Mouse (Mus musculus) hindbrain, embryonic 16.5 days (tissue): ENCODE results near the gene Papola. TPM values are rescaled to one million over a fixed set of nuclear protein-coding genes. Genes with fewer than 3 reads are reported as not detected.
"Not testable (repeated sequence)": the region's sequence is repeated elsewhere in the genome, so short reads cannot be mapped to it uniquely, and the experiment has no call there.

Experiments
- ATAC-seq: fragments of 200-750 bp; cut with Nextera tagmentation; 2 replicates; pipeline ENCODE4 v1.8.0; 2017; ENCODE audit warnings: moderate TSS enrichment, moderate library complexity
- H3K27ac ChIP-seq: fragments of 300-500 bp; sonication (generic); 2 replicates; pipeline ENCODE4 v1.5.1; 2014; ENCODE audit warnings: low read depth, mild to moderate bottlenecking, control low read depth, low read length, moderate library complexity
- H3K27me3 ChIP-seq: fragments of 300-500 bp; sonication (generic); replicated peaks from 2 replicates; pipeline ENCODE4 v1.6.1; 2014; ENCODE audit warnings: low read length; ENCODE audit not compliant: control insufficient read depth, insufficient read depth
- H3K36me3 ChIP-seq: fragments of 300-500 bp; sonication (generic); 2 replicates; pipeline ENCODE4 v1.6.1; 2014; ENCODE audit warnings: mild to moderate bottlenecking, low read length, moderate library complexity, mixed read lengths; ENCODE audit not compliant: control insufficient read depth, insufficient read depth
- H3K4me1 ChIP-seq: fragments of 300-500 bp; sonication (generic); 2 replicates; pipeline ENCODE4 v1.6.1; 2014; ENCODE audit warnings: low read depth, low read length; ENCODE audit not compliant: control insufficient read depth, insufficient read depth
- H3K4me2 ChIP-seq: fragments of 300-500 bp; sonication (generic); 2 replicates; pipeline ENCODE4 v1.6.1; 2014; ENCODE audit warnings: mild to moderate bottlenecking, low read length, control low read depth, moderate library complexity
- H3K4me3 ChIP-seq: fragments of 300-500 bp; sonication (generic); 2 replicates; pipeline ENCODE4 v1.5.1; 2014; ENCODE audit warnings: mild to moderate bottlenecking, low read length, control low read depth, moderate library complexity
- H3K9ac ChIP-seq: fragments of 300-500 bp; sonication (generic); 2 replicates; pipeline ENCODE4 v1.6.1; 2014; ENCODE audit warnings: low read depth, mild to moderate bottlenecking, control low read depth, low read length, moderate library complexity
- H3K9me3 ChIP-seq: fragments of 300-500 bp; sonication (generic); 2 replicates; pipeline ENCODE4 v1.6.1; 2014; ENCODE audit warnings: mild to moderate bottlenecking, low read length, moderate library complexity; ENCODE audit not compliant: control insufficient read depth
- WGBS: fragments of 180-500 bp; shearing (Covaris S2); extraction: QIAGEN DNeasy Blood & Tissue Kit; methylation state at CpG from one replicate; pipeline ENCODE4 v1.1.7; 2014; 5-methylcytosine and 5-hydroxymethylcytosine counted together
- polyA plus RNA-seq: library from polyadenylated mRNA; unstranded; fragments of >200 nt; fragmentation: Nextera tagmentation; extraction: Ambion mirVana; gene quantifications from 2 replicates; pipeline ENCODE4 v1.2.1, GENCODE M21; 2015

The Papola gene
- polyA plus RNA-seq, 1 experiment from 2014 or later: 127 TPM

DNA sequence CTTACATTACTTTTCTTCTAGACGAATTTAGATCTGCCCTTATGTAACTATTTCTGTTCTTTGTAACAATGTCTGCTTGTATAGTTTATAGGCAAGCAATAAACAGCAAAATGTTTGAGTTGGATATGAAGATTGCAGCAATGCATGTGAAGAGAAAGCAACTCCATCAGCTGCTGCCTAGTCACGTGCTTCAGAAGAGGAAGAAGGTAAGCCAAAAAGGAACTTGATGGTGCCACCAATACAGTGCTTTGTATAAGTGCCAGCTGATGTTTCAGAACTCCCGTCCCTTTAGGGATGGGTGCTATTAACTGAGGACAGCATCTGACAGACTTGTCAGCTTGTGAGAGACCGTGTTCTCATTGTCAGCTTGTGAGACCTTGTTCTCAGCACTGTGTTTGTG, 39.0 kb downstream of the Papola start:
- Histone ChIP-seq H3K36me3 (peaks cover 39% of the 10 kb centered on the region), H3K4me3 (no peak overlapping the region), H3K4me2 (no peak overlapping the region), H3K4me1 (no peaks in the 10 kb centered on the region), H3K9me3 (no peaks in the 10 kb centered on the region), H3K27ac (no peak overlapping the region), H3K27me3 (no peaks in the 10 kb centered on the region), H3K9ac (no peak overlapping the region)
- 86% methylated on average over 4 of the region's 4 CpGs for WGBS
- no peak for ATAC-seq

DNA sequence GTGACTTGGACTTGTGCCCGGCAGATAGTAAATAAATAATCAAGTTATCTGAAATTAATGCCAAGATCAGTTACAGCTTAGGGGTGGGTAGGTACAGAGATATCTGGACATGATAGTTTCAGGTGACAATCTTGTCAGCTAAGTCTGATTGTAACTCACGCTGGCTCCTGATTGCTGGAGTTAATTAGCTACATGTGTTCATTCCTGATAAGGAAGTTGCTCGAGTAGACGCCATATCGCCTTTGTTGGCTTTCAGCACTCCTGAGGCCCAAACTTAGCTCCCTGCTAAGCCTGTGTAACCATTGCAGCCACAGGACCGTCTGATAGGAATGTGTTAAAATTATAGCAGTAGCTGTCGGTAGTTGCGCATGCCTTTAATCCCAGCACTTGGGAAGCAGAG, 40.2 kb downstream of the Papola start:
- 93% methylated on average over 8 of the region's 8 CpGs for WGBS

DNA sequence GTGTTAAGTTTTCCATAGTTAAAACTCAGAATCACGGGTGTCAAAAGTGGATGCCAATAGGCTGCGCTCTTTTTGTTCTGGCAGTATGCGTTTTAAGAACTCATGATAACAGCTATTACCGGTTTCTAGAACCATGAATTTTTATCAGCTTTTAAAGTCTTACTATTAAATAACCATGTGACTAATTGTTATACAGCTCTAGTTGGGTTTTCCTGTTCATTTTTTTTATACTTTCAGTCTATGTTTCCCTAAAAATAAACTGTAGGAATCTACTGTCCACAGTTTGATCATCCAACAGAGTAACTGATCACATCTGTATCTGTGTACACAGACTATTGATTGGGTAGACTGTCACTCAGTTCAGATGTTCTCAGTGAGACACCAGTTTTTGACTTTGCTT, 40.8 kb downstream of the Papola start:
- Histone ChIP-seq H3K9ac (no peak overlapping the region), H3K36me3 (peaks cover 45% of the 10 kb centered on the region), H3K4me1 (no peaks in the 10 kb centered on the region), H3K27me3 (no peaks in the 10 kb centered on the region), H3K4me2 (no peak overlapping the region), H3K4me3 (no peak overlapping the region), H3K9me3 (no peaks in the 10 kb centered on the region), H3K27ac (no peak overlapping the region)
- no peak for ATAC-seq
- WGBS: 95% methylated on average over 4 of the region's 4 CpGs

More for the DNA sequence above, 40.2 kb downstream of the Papola start:
- Histone ChIP-seq H3K9me3 (no peaks in the 10 kb centered on the region), H3K36me3 (peaks cover 46% of the 10 kb centered on the region), H3K4me3 (no peak overlapping the region), H3K27me3 (no peaks in the 10 kb centered on the region), H3K27ac (no peak overlapping the region), H3K4me1 (no peaks in the 10 kb centered on the region), H3K4me2 (no peak overlapping the region), H3K9ac (no peak overlapping the region)
- no peak for ATAC-seq

DNA sequence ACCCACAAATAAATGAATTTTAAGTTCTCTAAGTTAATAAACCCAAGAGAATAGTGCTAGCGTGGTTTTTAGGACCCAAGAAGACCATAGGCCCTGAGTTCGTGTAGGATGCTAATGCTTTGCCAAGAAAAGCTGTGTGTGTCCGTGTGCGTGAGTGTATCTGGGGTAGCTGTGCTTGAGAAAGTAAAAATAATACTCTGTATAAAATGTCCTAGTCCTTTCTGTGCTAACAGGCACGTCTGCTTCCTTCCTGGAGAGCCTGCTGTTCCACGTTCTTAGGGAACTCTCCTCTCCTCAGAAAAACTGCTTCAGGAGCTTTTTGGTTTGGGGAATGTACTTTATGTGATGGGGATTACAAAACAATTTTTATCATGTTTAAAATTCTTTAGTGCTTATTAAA, 48.0 kb downstream of the Papola start:
- Histone ChIP-seq H3K4me2 (no peak overlapping the region), H3K9me3 (no peaks in the 10 kb centered on the region), H3K4me1 (no peaks in the 10 kb centered on the region), H3K27me3 (no peaks in the 10 kb centered on the region), H3K4me3 (no peak overlapping the region), H3K9ac (no peak overlapping the region), H3K36me3 (peaks cover 36% of the 10 kb centered on the region), H3K27ac (no peak overlapping the region)
- 85% methylated on average over 6 of the region's 6 CpGs for WGBS
- ATAC-seq: no peak

DNA sequence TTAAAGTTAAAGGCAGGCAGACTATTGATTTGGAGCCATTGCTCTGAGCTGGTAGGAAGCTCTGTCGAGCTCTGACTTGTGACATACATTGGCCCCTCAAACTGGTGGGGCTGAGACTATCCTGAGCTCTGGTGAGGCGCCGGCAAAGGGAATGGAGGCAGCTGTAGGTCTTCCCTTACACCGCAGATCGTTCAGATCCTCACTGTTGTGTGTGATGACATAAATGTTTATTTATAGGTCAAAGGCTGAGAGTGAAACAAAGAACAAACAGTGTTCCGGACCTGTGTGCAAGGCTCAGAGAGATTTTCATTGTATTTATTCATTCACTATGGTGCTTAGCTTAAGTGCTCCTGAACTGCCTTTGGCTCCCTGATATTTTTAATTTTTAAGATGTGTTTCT, 50.4 kb downstream of the Papola start:
- no peak for ATAC-seq
- 67% methylated on average over 6 of the region's 6 CpGs for whole genome bisulfite sequencing
- no peaks in the 10 kb centered on the region for H3K4me1 ChIP-seq
- H3K4me2 ChIP-seq: no peak overlapping the region
- H3K27me3 ChIP-seq: no peaks in the 10 kb centered on the region
- no peak overlapping the region for H3K4me3 ChIP-seq
- H3K27ac ChIP-seq: no peak overlapping the region
- H3K36me3 ChIP-seq: peaks cover 18% of the 10 kb centered on the region
- H3K9me3 ChIP-seq: no peaks in the 10 kb centered on the region
- no peak overlapping the region for H3K9ac ChIP-seq

DNA sequence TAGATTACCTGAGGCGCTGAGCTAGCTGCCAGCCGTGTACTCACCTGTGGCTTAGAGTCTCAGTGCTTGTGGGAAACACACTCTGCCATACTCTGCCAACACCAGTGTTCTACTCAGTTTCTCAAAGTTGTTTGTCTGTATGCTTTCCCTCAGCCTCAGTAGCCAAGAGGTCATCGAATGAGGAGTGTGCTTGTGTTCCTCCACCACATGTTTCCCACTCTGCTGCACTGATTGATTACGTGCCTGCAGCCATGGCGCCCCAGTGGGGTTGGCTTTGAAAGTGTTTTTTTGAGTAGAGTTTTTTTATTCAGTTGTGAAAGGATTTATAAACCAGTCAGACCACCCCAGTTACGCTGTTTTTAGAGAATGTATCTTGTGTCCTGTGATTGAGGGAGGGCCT, 51.1 kb downstream of the Papola start:
- 71% methylated on average over 6 of the region's 6 CpGs for WGBS
- Histone ChIP-seq H3K27me3 (no peaks in the 10 kb centered on the region), H3K27ac (no peak overlapping the region), H3K9ac (no peak overlapping the region), H3K4me3 (no peak overlapping the region), H3K4me1 (no peaks in the 10 kb centered on the region), H3K9me3 (no peaks in the 10 kb centered on the region), H3K4me2 (no peak overlapping the region), H3K36me3 (peaks cover 15% of the 10 kb centered on the region)
- no peak for ATAC-seq

DNA sequence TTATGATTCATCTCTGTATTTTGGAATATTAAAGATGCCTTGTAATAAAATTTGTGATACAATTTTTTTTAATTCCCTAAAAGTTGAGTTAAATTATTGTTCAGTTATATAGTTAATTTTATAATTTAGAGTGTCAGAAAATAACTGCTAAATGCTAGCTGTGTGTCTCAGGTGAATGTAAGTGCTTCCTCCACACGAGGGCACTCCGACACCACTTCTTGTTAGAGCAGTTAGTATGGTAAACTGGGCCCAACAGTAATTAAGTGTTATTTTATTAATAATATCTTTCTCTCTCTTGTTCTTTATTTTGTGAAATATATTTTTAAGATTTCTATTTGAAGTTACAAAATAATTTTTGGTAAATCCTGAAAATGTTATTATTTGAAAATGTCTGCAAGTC, 51.7 kb downstream of the Papola start:
- 78% methylated on average over 2 of the region's 2 CpGs for WGBS
- Histone ChIP-seq H3K9ac (no peak overlapping the region), H3K27me3 (no peaks in the 10 kb centered on the region), H3K36me3 (peaks cover 10% of the 10 kb centered on the region), H3K4me2 (no peak overlapping the region), H3K4me1 (no peaks in the 10 kb centered on the region), H3K4me3 (no peak overlapping the region), H3K9me3 (no peaks in the 10 kb centered on the region), H3K27ac (no peak overlapping the region)
- ATAC-seq: no peak

DNA sequence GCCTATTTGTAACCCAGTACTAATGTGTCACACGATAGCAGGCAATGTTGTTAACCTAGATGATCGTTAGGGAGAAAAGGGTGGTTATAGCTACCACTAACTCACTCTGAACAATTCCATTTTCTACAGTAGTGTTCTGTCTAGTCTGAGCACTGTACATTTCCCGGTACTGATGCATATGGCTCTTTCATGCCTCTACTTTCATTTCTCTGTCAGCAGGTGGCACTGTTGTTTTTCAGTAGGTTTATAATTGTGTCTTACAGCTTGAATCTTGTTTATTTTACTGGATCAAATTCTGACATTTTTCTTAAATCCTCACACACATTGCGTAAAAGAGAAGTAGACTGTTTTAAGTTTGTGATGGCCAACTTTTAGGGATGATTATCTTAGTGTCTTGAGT, 54.6 kb downstream of the Papola start:
- no peaks in the 10 kb centered on the region for H3K9me3 ChIP-seq
- peaks cover 3% of the 10 kb centered on the region; the same call in 1 of the 2 replicates for H3K4me1 ChIP-seq
- no peak overlapping the region for H3K27ac ChIP-seq
- 59% methylated on average over 4 of the region's 4 CpGs for WGBS
- peaks cover 5% of the 10 kb centered on the region for H3K36me3 ChIP-seq
- ATAC-seq: no peak; the same call in 1 of the 2 replicates
- H3K4me3 ChIP-seq: no peak overlapping the region
- H3K4me2 ChIP-seq: no peak overlapping the region
- H3K9ac ChIP-seq: no peak overlapping the region
- no peaks in the 10 kb centered on the region for H3K27me3 ChIP-seq

DNA sequence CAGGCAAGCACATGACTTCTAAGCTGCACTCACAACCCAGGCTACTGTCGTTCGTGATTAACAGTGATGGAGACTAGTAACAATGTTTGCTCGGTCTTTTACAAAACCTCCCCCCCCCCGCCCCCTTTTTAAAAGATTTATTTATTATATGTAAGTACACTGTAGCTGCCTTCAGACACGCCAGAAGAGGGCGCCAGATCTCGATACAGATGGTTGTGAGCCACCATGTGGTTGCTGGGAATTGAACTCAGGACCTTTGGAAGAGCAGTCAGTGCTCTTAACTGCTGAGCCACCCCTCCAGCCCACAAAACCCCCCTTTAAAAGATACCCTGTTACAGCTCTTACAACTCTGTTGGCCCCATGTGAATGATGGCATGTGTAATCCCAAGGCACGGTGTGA, 56.1 kb downstream of the Papola start:
- ATAC-seq, H3K4me1 ChIP-seq, H3K27me3 ChIP-seq, H3K4me2 ChIP-seq, H3K36me3 ChIP-seq, H3K9me3 ChIP-seq, H3K9ac ChIP-seq, H3K4me3 ChIP-seq, H3K27ac ChIP-seq: not testable (repeated sequence)
- WGBS: 94% methylated on average over 8 of the region's 8 CpGs
